In the genomic region with DNA sequence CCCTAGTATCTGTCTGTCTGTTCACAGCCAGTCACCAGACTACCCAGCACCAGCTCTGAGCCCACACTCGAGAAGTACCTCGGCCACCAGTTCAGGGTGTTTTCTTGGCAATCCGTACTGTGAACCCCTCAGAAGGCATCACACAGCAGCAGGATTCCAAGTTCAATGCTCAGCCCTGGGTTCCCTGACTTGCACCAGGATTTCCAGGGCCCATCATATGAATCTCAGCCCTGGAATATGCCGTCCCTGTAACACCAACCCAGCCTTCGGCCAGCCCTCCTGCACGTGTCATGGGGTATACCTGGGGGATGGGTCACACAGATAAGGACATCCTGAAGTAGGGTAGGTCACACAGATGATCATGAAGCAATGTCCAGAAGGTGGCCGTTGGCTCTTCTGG, we compare ENCODE assay signal across 3 mouse cellular contexts.
"Had no signal": no experiment of that assay in that cellular context is flagged by ENCODE, and none has a peak within 500 bp of the region (broad histone marks: within the 10 kb centered on the region; RNA-seq: fewer than 3 reads in every experiment).

No protein-coding gene starts in this region.

- H3K4me1 ChIP-seq: liver, embryonic 12.5 days; neural tube, embryonic 13.5 days had no signal

- H3K4me2 ChIP-seq: liver, embryonic 12.5 days; neural tube, embryonic 13.5 days had no signal

- H3K27me3 ChIP-seq: neural tube, embryonic 13.5 days had no signal

- H3K36me3 ChIP-seq: liver, embryonic 12.5 days; neural tube, embryonic 13.5 days had no signal

- ATAC-seq: liver, embryonic 12.5 days had no signal

- H3K9ac ChIP-seq: liver, embryonic 12.5 days; lung, embryonic 14.5 days; neural tube, embryonic 13.5 days had no signal

- H3K27ac ChIP-seq: liver, embryonic 12.5 days; neural tube, embryonic 13.5 days had no signal

- H3K9me3 ChIP-seq: liver, embryonic 12.5 days; neural tube, embryonic 13.5 days had no signal

- H3K4me3 ChIP-seq: liver, embryonic 12.5 days; neural tube, embryonic 13.5 days had no signal
